Mouse (Mus musculus) CH12.LX (cell line): ENCODE measurements around the gene Mgat5. TPM values are rescaled to one million over a fixed set of nuclear protein-coding genes. Genes with fewer than 3 reads are reported as not detected.
A peak's percentile ranks its signal among the peaks of the same experiment; 100 is the strongest.

Experiments used
- DNase-seq: peaks from one replicate; pipeline ENCODE4 v3.0.0-alpha.2; 2013; ENCODE audit errors: extremely low read depth
- H3K27ac ChIP-seq: 2 replicates; pipeline ENCODE4 v1.5.1; 2012; ENCODE audit warnings: low read depth, mild to moderate bottlenecking, control low read depth, moderate library complexity; ENCODE audit not compliant: insufficient read depth
- H3K27me3 ChIP-seq: replicated peaks from 2 replicates; pipeline ENCODE3; 2012; ENCODE audit warnings: inconsistent platforms
- H3K36me3 ChIP-seq, 2 experiments: replicated peaks in 1 of 2; 2 replicates each; pipeline versions ENCODE3 to v1.6.1; 2012; ENCODE audit warnings: inconsistent platforms in 1 of 2, low read length in 1 of 2, mild to moderate bottlenecking in 1 of 2, mixed read lengths in 1 of 2, moderate library complexity in 1 of 2; ENCODE audit not compliant: control insufficient read depth in 1 of 2, insufficient read depth in 1 of 2
- H3K4me1 ChIP-seq, 2 experiments: 2 replicates each; pipeline ENCODE4 v1.6.1; 2012; ENCODE audit warnings: inconsistent platforms in 1 of 2, moderate library complexity in 1 of 2; ENCODE audit not compliant: insufficient read depth in 2 of 2, control insufficient read depth in 1 of 2
- H3K4me2 ChIP-seq: 2 replicates; pipeline ENCODE4 v1.6.1; 2012; ENCODE audit warnings: low read depth, mild to moderate bottlenecking, control low read depth; ENCODE audit not compliant: poor library complexity, insufficient read depth, severe bottlenecking
- H3K4me3 ChIP-seq, 3 experiments: fragments of 150-350 bp in 1 of 3; sonication (generic) in 1 of 3; replicated peaks in 1 of 3; 2 replicates each; pipeline versions ENCODE3 to v1.5.1; 2011 to 2012; ENCODE audit warnings: low read depth in 2 of 3, low read length in 2 of 3, mild to moderate bottlenecking in 2 of 3, moderate library complexity in 2 of 3, control low read depth in 1 of 3, improper control_type of control experiment in 1 of 3, inconsistent platforms in 1 of 3, mixed read lengths in 1 of 3; ENCODE audit not compliant: poor library complexity in 1 of 3
- H3K79me2 ChIP-seq: replicated peaks from 2 replicates; pipeline ENCODE4 v1.6.1; 2012; ENCODE audit warnings: mild to moderate bottlenecking, moderate library complexity; ENCODE audit not compliant: control insufficient read depth, poor library complexity, insufficient read depth, severe bottlenecking; ENCODE audit errors: extremely low read depth
- H3K9ac ChIP-seq: 2 replicates; pipeline ENCODE4 v1.6.1; 2012; ENCODE audit warnings: low read depth, mild to moderate bottlenecking, control low read depth, moderate library complexity; ENCODE audit not compliant: insufficient read depth
- H3K9me3 ChIP-seq: replicated peaks from 2 replicates; pipeline ENCODE3; 2012; ENCODE audit warnings: low read length, inconsistent platforms, mixed read lengths
- CTCF ChIP-seq, 2 experiments: IDR thresholded peaks in 1 of 2; conservative IDR thresholded peaks in 1 of 2; 2 replicates each; pipeline ENCODE4 v1.5.1; 2011 to 2012; ENCODE audit warnings: low read depth in 2 of 2, low read length in 2 of 2, improper control_type of control experiment in 1 of 2, inconsistent platforms in 1 of 2, mild to moderate bottlenecking in 1 of 2, moderate library complexity in 1 of 2
- E2F4 ChIP-seq: IDR thresholded peaks from 2 replicates; pipeline ENCODE4 v1.6.1; 2011; ENCODE audit warnings: low read depth, low read length, improper control_type of control experiment; ENCODE audit not compliant: insufficient replicate concordance
- HCFC1 ChIP-seq: IDR thresholded peaks from 2 replicates; pipeline ENCODE4 v1.6.1; 2012; ENCODE audit warnings: low read depth, mild to moderate bottlenecking, inconsistent platforms, low read length, improper control_type of control experiment
- MAFK ChIP-seq: IDR thresholded peaks from 2 replicates; pipeline ENCODE4 v1.6.1; 2011; ENCODE audit warnings: low read length, improper control_type of control experiment; ENCODE audit not compliant: insufficient replicate concordance
- MEF2A ChIP-seq: IDR thresholded peaks from 2 replicates; pipeline ENCODE4 v1.6.1; 2014; ENCODE audit warnings: low read depth, mild to moderate bottlenecking, inconsistent platforms, low read length, improper control_type of control experiment, borderline replicate concordance
- MXI1 ChIP-seq: IDR thresholded peaks from 2 replicates; pipeline ENCODE4 v1.6.1; 2011; ENCODE audit warnings: mild to moderate bottlenecking, low read depth, low read length, improper control_type of control experiment
- MYC ChIP-seq: IDR thresholded peaks from 2 replicates; pipeline ENCODE4 v1.6.1; 2011; ENCODE audit warnings: low read depth, mild to moderate bottlenecking, improper control_type of control experiment, low read length
- NELFE ChIP-seq: IDR thresholded peaks from 2 replicates; pipeline ENCODE4 v1.6.1; 2011; ENCODE audit warnings: low read depth, low read length, improper control_type of control experiment
- NRF1 ChIP-seq: IDR thresholded peaks from 2 replicates; pipeline ENCODE4 v1.6.1; 2014; ENCODE audit warnings: low read depth, mild to moderate bottlenecking, inconsistent platforms, low read length, improper control_type of control experiment, moderate library complexity
- POLR2A ChIP-seq: IDR thresholded peaks from 2 replicates; pipeline ENCODE4 v1.6.1; 2011; ENCODE audit warnings: low read depth, mild to moderate bottlenecking, improper control_type of control experiment, low read length
- RAD21 ChIP-seq: IDR thresholded peaks from 2 replicates; pipeline ENCODE4 v1.6.1; 2011; ENCODE audit warnings: low read depth, mild to moderate bottlenecking, low read length, improper control_type of control experiment, moderate library complexity
- RCOR1 ChIP-seq: conservative IDR thresholded peaks from 2 replicates; pipeline ENCODE4 v1.6.1; 2012; ENCODE audit warnings: low read depth, mild to moderate bottlenecking, inconsistent platforms, low read length, improper control_type of control experiment
- SIN3A ChIP-seq: IDR thresholded peaks from 2 replicates; pipeline ENCODE4 v1.6.1; 2012; ENCODE audit warnings: low read length, improper control_type of control experiment, inconsistent platforms
- SMC3 ChIP-seq: IDR thresholded peaks from 2 replicates; pipeline ENCODE4 v1.6.1; 2011; ENCODE audit warnings: low read depth, low read length, improper control_type of control experiment
- TBP ChIP-seq: conservative IDR thresholded peaks from 2 replicates; pipeline ENCODE4 v1.6.1; 2011; ENCODE audit warnings: low read depth, low read length, improper control_type of control experiment
- TCF12 ChIP-seq: IDR thresholded peaks from 2 replicates; pipeline ENCODE4 v1.6.1; 2014; ENCODE audit warnings: low read depth, mild to moderate bottlenecking, inconsistent platforms, low read length, improper control_type of control experiment
- dilution Hi-C: fragments of 300-500 bp; cut with MboI; formaldehyde crosslinking; loops from 2 replicates; pipeline ENCODE4 v1.14.3; 2020; ENCODE audit warnings: low sequenced_read_pairs; ENCODE audit not compliant: extremely low pct_unique_long_range_greater_than_20kb, extremely low pct_ligation_motif_present
- in situ Hi-C: fragments of 300-500 bp; cut with MboI; formaldehyde crosslinking; loops from 3 replicates; pipeline ENCODE4 v1.14.3; 2019; ENCODE audit warnings: low sequenced_read_pairs, low pct_ligation_motif_present, low pct_unique_long_range_greater_than_20kb, mixed read lengths
- polyA plus RNA-seq: library from polyadenylated mRNA; unstranded; fragments of >175 nt; gene quantifications from 2 replicates; pipeline ENCODE4 v1.2.1, GENCODE M21; 2012; ENCODE audit warnings: low read depth; ENCODE audit not compliant: insufficient read length
- total RNA-seq, 2 experiments: library from RNA; depleted of rRNA; stranded (reverse); fragments of 300-350 nt in 1 of 2; fragments of >200 nt in 1 of 2; gene quantifications; 2 replicates each; pipeline ENCODE4 v1.2.3; 2012 to 2014

Mgat5 gene
- total and polyA plus RNA-seq, 3 experiments, result 5.9 to 8.8 (median 6.6) TPM

DNA sequence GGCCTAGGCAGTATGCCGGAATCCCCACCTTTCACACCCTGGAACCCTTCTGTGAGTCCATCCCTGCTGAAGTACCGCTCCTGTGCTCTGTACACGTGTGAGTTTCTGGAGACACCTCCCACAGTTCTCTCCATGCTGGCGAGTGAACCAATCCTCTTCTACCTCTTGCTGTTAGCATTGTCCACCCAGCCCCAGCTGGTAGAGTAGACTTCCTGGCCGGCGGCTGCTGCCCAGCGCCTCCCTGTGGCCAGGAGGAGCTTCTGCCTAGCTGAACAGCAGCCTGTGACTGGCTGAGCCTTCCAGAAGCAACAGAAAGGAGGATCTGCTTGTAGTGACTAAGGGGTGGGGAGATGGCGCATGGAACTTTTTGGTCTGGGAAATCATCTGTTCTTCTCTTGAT is 279.4 kb downstream of the Mgat5 start:
- Histone ChIP-seq H3K27ac (no peak overlapping the region), H3K79me2 (no peaks in the 10 kb centered on the region), H3K9ac (no peak overlapping the region), H3K27me3 (no peaks in the 10 kb centered on the region), H3K4me1 (peaks cover 0 to 8% of the 10 kb centered on the region in 2 experiments; a peak in 1 of 4 replicates), H3K36me3 (peaks cover 0 to 52% of the 10 kb centered on the region in 2 experiments), H3K9me3 (no peaks in the 10 kb centered on the region), H3K4me3 (no peak overlapping the region), H3K4me2 (no peak overlapping the region)
- dilution Hi-C loops (no loop called here), in situ Hi-C loops (no loop called here)
- peak; percentile 26 for DNase-seq
- TF ChIP-seq TBP, result no peak
- TF ChIP-seq HCFC1, result peak; percentile 60
- no peak for TF ChIP-seq NRF1
- TF ChIP-seq MXI1, result no peak
- TF ChIP-seq SIN3A, result no peak
- no peak for TF ChIP-seq NELFE
- TF ChIP-seq E2F4, result no peak
- TF ChIP-seq CTCF (conservative IDR thresholded peaks at IDR 0.05 in 1 of 2, IDR thresholded peaks at IDR 0.05 in 1 of 2; ENCODE audit: low read depth in 2 of 2, low read length in 2 of 2), result peak in 1 of 2 experiments; percentile 66; a peak in 2 of 4 replicates
- 0 out of 2 replicates have a peak, but pooled peaks have one; percentile 9 for TF ChIP-seq SMC3

DNA sequence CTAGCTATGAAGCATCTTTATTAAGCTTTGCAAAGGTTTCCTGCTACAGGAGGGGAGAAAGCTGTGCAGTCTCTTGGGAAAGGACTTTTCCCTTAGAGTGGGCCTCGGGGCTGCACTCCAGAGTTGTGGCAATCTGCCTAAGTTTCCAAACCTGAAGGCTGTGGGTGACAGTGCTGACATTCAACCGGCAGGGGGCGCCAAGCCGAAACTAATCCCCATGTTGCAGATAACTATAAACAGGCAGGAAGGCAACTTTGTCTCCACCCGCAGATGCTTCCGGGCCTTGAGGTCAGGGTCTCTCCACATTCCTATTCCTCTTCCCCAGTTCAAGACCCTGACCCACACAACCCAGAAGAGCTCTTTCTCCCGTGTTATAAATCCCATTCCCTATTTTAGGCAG is 280.0 kb downstream of the Mgat5 start:
- peaks cover 0 to 8% of the 10 kb centered on the region in 2 experiments; a peak in 1 of 4 replicates for H3K4me1 ChIP-seq
- no peak overlapping the region for H3K4me2 ChIP-seq
- no peak overlapping the region for H3K9ac ChIP-seq
- H3K27me3 ChIP-seq, result no peaks in the 10 kb centered on the region
- peaks cover 0 to 50% of the 10 kb centered on the region in 2 experiments for H3K36me3 ChIP-seq
- no peak overlapping the region for H3K27ac ChIP-seq
- H3K4me3 ChIP-seq, result no peak overlapping the region
- DNase-seq, result peak; percentile 69
- in situ Hi-C loops, result loop anchor here (5.0 kb wide), 1 partner anchor 287 kb away; the partner anchor contains the start of gene Ccnt2
- TF ChIP-seq RCOR1, result no peak
- TF ChIP-seq RAD21, result peak; percentile 58
- peak; percentile 65 to 77 for TF ChIP-seq CTCF (conservative IDR thresholded peaks at IDR 0.05 in 1 of 2, IDR thresholded peaks at IDR 0.05 in 1 of 2; ENCODE audit: low read depth in 2 of 2, low read length in 2 of 2)
- TF ChIP-seq POLR2A, result no peak
- TF ChIP-seq MYC, result no peak
- TF ChIP-seq TCF12, result 0 out of 2 replicates have a peak, but pooled peaks have one; percentile 25
- TF ChIP-seq SMC3, result peak; percentile 43; the same call in 1 of the 2 replicates
- peak; percentile 27; the same call in 1 of the 2 replicates for TF ChIP-seq HCFC1
- no peaks in the 10 kb centered on the region for H3K79me2 ChIP-seq
- dilution Hi-C loops, result no loop called here
- no peaks in the 10 kb centered on the region for H3K9me3 ChIP-seq

DNA sequence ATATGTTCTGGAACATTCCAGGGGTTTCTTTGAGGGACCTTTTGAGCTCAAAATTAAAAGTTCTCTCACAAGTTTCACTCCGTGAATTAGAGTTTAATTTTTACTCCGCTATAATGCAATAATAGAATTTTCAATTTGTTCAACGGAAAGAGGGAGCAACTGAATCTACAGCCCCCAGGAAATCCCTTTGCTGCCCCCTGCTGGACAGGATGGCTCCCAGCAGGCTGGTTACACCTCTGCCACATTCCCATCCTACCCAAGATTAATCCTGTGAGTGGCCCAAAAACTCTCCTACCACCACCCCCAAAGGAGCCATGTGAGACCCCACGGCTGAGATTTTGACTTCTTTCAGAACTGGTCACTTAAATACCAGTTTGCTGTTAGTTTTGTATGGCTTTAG is 282.3 kb downstream of the Mgat5 start:
- no peak overlapping the region for H3K9ac ChIP-seq
- H3K9me3 ChIP-seq, result no peaks in the 10 kb centered on the region
- TF ChIP-seq MAFK (no peak), SIN3A (no peak), SMC3 (peak; percentile 52; the same call in 1 of the 2 replicates), CTCF (conservative IDR thresholded peaks at IDR 0.05 in 1 of 2, IDR thresholded peaks at IDR 0.05 in 1 of 2; ENCODE audit: low read depth in 2 of 2, low read length in 2 of 2) (peak; percentile 58 to 73; a peak in 3 of 4 replicates), MYC (no peak), MEF2A (no peak), RAD21 (peak; percentile 53)
- in situ Hi-C loops (loop anchor here (5.0 kb wide), 1 partner anchor 285 kb away; the partner anchor contains the start of gene Ccnt2), dilution Hi-C loops (no loop called here)
- DNase-seq, result peak; percentile 50
- H3K4me2 ChIP-seq, result no peak overlapping the region
- H3K4me3 ChIP-seq, result no peak overlapping the region
- no peak overlapping the region for H3K27ac ChIP-seq
- no peaks in the 10 kb centered on the region for H3K79me2 ChIP-seq
- peaks cover 0 to 8% of the 10 kb centered on the region in 2 experiments; a peak in 1 of 4 replicates for H3K4me1 ChIP-seq
- H3K36me3 ChIP-seq, result peaks cover 3 to 51% of the 10 kb centered on the region in 2 experiments
- H3K27me3 ChIP-seq, result no peaks in the 10 kb centered on the region
